In genomic region chr11:32348433-32349283, GRCm38 (mm10) we compare ENCODE assay signal across 7 mouse cellular contexts. TPM values are rescaled to one million over a fixed set of nuclear protein-coding genes. Genes with fewer than 3 reads are reported as not detected.
DNase-seq lines count a peak whose midpoint lies in the region; ATAC-seq and TF ChIP-seq lines count a peak whose summit lies in the region.

No protein-coding gene starts in this region.

- peak overlapping the region; percentile 94 for H3K4me3 ChIP-seq in megakaryocyte, embryonic 14.5 days (replicated peaks)
- H3K4me3 ChIP-seq in forebrain, embryonic 10.5 days: peak overlapping the region; percentile 92
- H3K4me3 ChIP-seq in limb, embryonic 15.5 days: peak overlapping the region; percentile 85
- H3K4me3 ChIP-seq in stomach, postnatal 0 days (ENCODE audit: low read depth, low read length): peak overlapping the region; percentile 86

- 27% methylated on average over 9 of the region's 9 CpGs for WGBS in forebrain, embryonic 10.5 days
- WGBS in limb, embryonic 15.5 days: 14% methylated on average over 9 of the region's 9 CpGs
- WGBS in stomach, postnatal 0 days: 9% methylated on average over 9 of the region's 9 CpGs

- no peak for ATAC-seq in megakaryocyte, adult 5-6 weeks (ENCODE audit: poor library complexity, severe bottlenecking)
- no peak for ATAC-seq in limb, embryonic 15.5 days (ENCODE audit: insufficient number of reproducible peaks, low FRiP score, low TSS enrichment, low read depth)
- no peak for ATAC-seq in stomach, postnatal 0 days (ENCODE audit: low FRiP score, low TSS enrichment)

- peak overlapping the region; percentile 88 for H3K9ac ChIP-seq in limb, embryonic 15.5 days
- peak overlapping the region; percentile 90 for H3K9ac ChIP-seq in stomach, postnatal 0 days (ENCODE audit: low read length)

- peak overlapping the region; percentile 82 for H3K4me2 ChIP-seq in limb, embryonic 15.5 days
- peak overlapping the region; percentile 88 for H3K4me2 ChIP-seq in stomach, postnatal 0 days (replicated peaks; ENCODE audit: low read depth)

- H3K4me1 ChIP-seq in megakaryocyte, embryonic 14.5 days: peaks cover 47% of the 10 kb centered on the region
- peaks cover 44% of the 10 kb centered on the region for H3K4me1 ChIP-seq in forebrain, embryonic 10.5 days
- H3K4me1 ChIP-seq in limb, embryonic 15.5 days: peaks cover 39% of the 10 kb centered on the region
- H3K4me1 ChIP-seq in stomach, postnatal 0 days (replicated peaks; ENCODE audit: control insufficient read depth, insufficient read depth): peaks cover 6% of the 10 kb centered on the region

- H3K9me3 ChIP-seq in megakaryocyte, embryonic 14.5 days: peaks cover 8% of the 10 kb centered on the region
- no peaks in the 10 kb centered on the region for H3K9me3 ChIP-seq in forebrain, embryonic 10.5 days
- H3K9me3 ChIP-seq in limb, embryonic 15.5 days: no peaks in the 10 kb centered on the region
- H3K9me3 ChIP-seq in stomach, postnatal 0 days (ENCODE audit: control insufficient read depth, low read length): no peaks in the 10 kb centered on the region

- TF ChIP-seq EP300 in stomach, postnatal 0 days (optimal IDR thresholded peaks at IDR 0.05): no peak

- peaks cover 80% of the 10 kb centered on the region for H3K27me3 ChIP-seq in megakaryocyte, embryonic 14.5 days (replicated peaks)
- peaks cover 11% of the 10 kb centered on the region for H3K27me3 ChIP-seq in forebrain, embryonic 10.5 days (ENCODE audit: poor library complexity, severe bottlenecking)
- H3K27me3 ChIP-seq in limb, embryonic 15.5 days: no peaks in the 10 kb centered on the region
- no peaks in the 10 kb centered on the region for H3K27me3 ChIP-seq in stomach, postnatal 0 days (ENCODE audit: control insufficient read depth, insufficient read depth, low read length)

- TF ChIP-seq CTCF in stomach, postnatal 0 days (IDR thresholded peaks at IDR 0.05; ENCODE audit: low read depth): no peak

- H3K27ac ChIP-seq in forebrain, embryonic 10.5 days: peak overlapping the region; percentile 99
- peak overlapping the region; percentile 91 for H3K27ac ChIP-seq in limb, embryonic 15.5 days
- peak overlapping the region; percentile 88 for H3K27ac ChIP-seq in stomach, postnatal 0 days (replicated peaks)

- peak; percentile 31 for DNase-seq in forebrain, embryonic 10.5 days (ENCODE audit: extremely low spot score, low spot score)
- DNase-seq in stomach, postnatal 0 days (ENCODE audit: low spot score): no peak
- no peak for DNase-seq in spleen, adult 12 weeks (ENCODE audit: low spot score)
- DNase-seq in adipocyte (ENCODE audit: low spot score): no peak

- H3K36me3 ChIP-seq in megakaryocyte, embryonic 14.5 days (replicated peaks; ENCODE audit: low read length): no peaks in the 10 kb centered on the region
- peaks cover 44% of the 10 kb centered on the region for H3K36me3 ChIP-seq in forebrain, embryonic 10.5 days (replicated peaks)
- H3K36me3 ChIP-seq in limb, embryonic 15.5 days: peaks cover 31% of the 10 kb centered on the region
- 0 out of 2 replicates have a peak, but pooled peaks cover 4% of the 10 kb centered on the region for H3K36me3 ChIP-seq in stomach, postnatal 0 days (ENCODE audit: control insufficient read depth, insufficient read depth, low read length)

RNA-seq across cellular contexts. Expression of gene Sh3pxd2b, which starts 1.0 kb away (rescaled TPM):
- polyA plus RNA-seq in megakaryocyte, embryonic 14.5 days (2012; ENCODE audit: insufficient read depth, low replicate concordance): 1.3 and 2.1 TPM in 2 replicates
- total RNA-seq in megakaryocyte, adult 5-6 weeks (2015): 5.3 and 7.0 TPM in 2 replicates
- 2.4 and 2.9 TPM in 2 replicates for total RNA-seq in megakaryocyte, adult 5-6 weeks (2017)
- 23.0 and 23.4 TPM in 2 replicates for polyA plus RNA-seq in forebrain, embryonic 10.5 days (2016; fragmentation: Nextera tagmentation; extraction: Ambion mirVana)
- polyA plus RNA-seq in limb, embryonic 15.5 days (2015; fragmentation: Nextera tagmentation; extraction: Ambion mirVana): 28.4 and 28.6 TPM in 2 replicates
- 4.8 and 5.0 TPM in 2 replicates for polyA plus RNA-seq in stomach, postnatal 0 days (2015; fragmentation: Nextera tagmentation; extraction: Ambion mirVana)

RNA-seq across cellular contexts. Expression of gene Hbq1a, which starts 48.8 kb away (rescaled TPM):
- polyA plus RNA-seq in megakaryocyte, embryonic 14.5 days (2012; ENCODE audit: insufficient read depth, low replicate concordance): not detected in 2 replicates
- not detected in 2 replicates for total RNA-seq in megakaryocyte, adult 5-6 weeks (2015)
- total RNA-seq in megakaryocyte, adult 5-6 weeks (2017): not detected in 2 replicates
- polyA plus RNA-seq in forebrain, embryonic 10.5 days (2016; fragmentation: Nextera tagmentation; extraction: Ambion mirVana): not detected in 2 replicates
- polyA plus RNA-seq in limb, embryonic 15.5 days (2015; fragmentation: Nextera tagmentation; extraction: Ambion mirVana): 0.78 and 0.79 TPM in 2 replicates
- not detected in 2 replicates for polyA plus RNA-seq in stomach, postnatal 0 days (2015; fragmentation: Nextera tagmentation; extraction: Ambion mirVana)

RNA-seq across cellular contexts. Expression of gene Hba-a2, which starts 52.4 kb away (rescaled TPM):
- 578 and 1,883 TPM in 2 replicates for polyA plus RNA-seq in megakaryocyte, embryonic 14.5 days (2012; ENCODE audit: insufficient read depth, low replicate concordance)
- total RNA-seq in megakaryocyte, adult 5-6 weeks (2015): 72.7 and 158 TPM in 2 replicates
- total RNA-seq in megakaryocyte, adult 5-6 weeks (2017): 99.3 and 270 TPM in 2 replicates
- polyA plus RNA-seq in forebrain, embryonic 10.5 days (2016; fragmentation: Nextera tagmentation; extraction: Ambion mirVana): 3,944 and 5,635 TPM in 2 replicates
- polyA plus RNA-seq in limb, embryonic 15.5 days (2015; fragmentation: Nextera tagmentation; extraction: Ambion mirVana): 16,413 and 16,715 TPM in 2 replicates
- 728 and 926 TPM in 2 replicates for polyA plus RNA-seq in stomach, postnatal 0 days (2015; fragmentation: Nextera tagmentation; extraction: Ambion mirVana)
